Mouse (Mus musculus) heart, embryonic 13.5 days (tissue): Measurements from ENCODE around the gene Ppp1r9a. TPM values are rescaled to one million over a fixed set of nuclear protein-coding genes. Genes with fewer than 3 reads are reported as not detected.
A peak's percentile ranks its signal among the peaks of the same experiment; 100 is the strongest.

Source experiments
- ATAC-seq: fragments of 200-750 bp; cut with Nextera tagmentation; 2 replicates; pipeline ENCODE4 v1.8.0; 2017; ENCODE audit warnings: moderate TSS enrichment; ENCODE audit not compliant: insufficient number of reproducible peaks, low FRiP score, low TSS enrichment; ENCODE audit errors: extremely low read depth
- H3K27ac ChIP-seq: fragments of 300-500 bp; sonication (generic); replicated peaks from 2 replicates; pipeline ENCODE4 v1.5.1; 2015; ENCODE audit warnings: moderate library complexity, mild to moderate bottlenecking, inconsistent platforms
- H3K27me3 ChIP-seq: fragments of 300-500 bp; sonication (generic); replicated peaks from 2 replicates; pipeline ENCODE4 v1.6.1; 2015; ENCODE audit warnings: mild to moderate bottlenecking, inconsistent platforms
- H3K36me3 ChIP-seq: fragments of 300-500 bp; sonication (generic); 2 replicates; pipeline ENCODE4 v1.6.1; 2015; ENCODE audit warnings: mild to moderate bottlenecking, inconsistent platforms
- H3K4me1 ChIP-seq: fragments of 300-500 bp; sonication (generic); 2 replicates; pipeline ENCODE4 v1.6.1; 2015; ENCODE audit warnings: inconsistent platforms
- H3K4me2 ChIP-seq: fragments of 300-500 bp; sonication (generic); 2 replicates; pipeline ENCODE4 v1.6.1; 2015; ENCODE audit warnings: inconsistent platforms, mild to moderate bottlenecking, moderate library complexity
- H3K4me3 ChIP-seq: fragments of 300-500 bp; sonication (generic); 2 replicates; pipeline ENCODE4 v1.5.1; 2015; ENCODE audit warnings: moderate library complexity, mild to moderate bottlenecking, inconsistent platforms
- H3K9ac ChIP-seq: fragments of 300-500 bp; sonication (generic); 2 replicates; pipeline ENCODE4 v1.6.1; 2015; ENCODE audit warnings: inconsistent platforms, mild to moderate bottlenecking, moderate library complexity
- H3K9me3 ChIP-seq: fragments of 300-500 bp; sonication (generic); 2 replicates; pipeline ENCODE4 v1.6.1; 2016; ENCODE audit warnings: inconsistent platforms
- WGBS: fragments of 180-500 bp; shearing (Covaris S2); methylation state at CpG from one replicate; pipeline ENCODE4 v1.1.7; 2015; ENCODE audit warnings: mixed read lengths; 5-methylcytosine and 5-hydroxymethylcytosine counted together
- polyA plus RNA-seq: library from polyadenylated mRNA; unstranded; fragments of >200 nt; fragmentation: Nextera tagmentation; extraction: Ambion mirVana; gene quantifications from 2 replicates; pipeline ENCODE4 v1.2.1, GENCODE M21; 2015

Ppp1r9a gene
- polyA plus RNA-seq, 1 experiment from 2014 or later: 13.1 TPM

DNA sequence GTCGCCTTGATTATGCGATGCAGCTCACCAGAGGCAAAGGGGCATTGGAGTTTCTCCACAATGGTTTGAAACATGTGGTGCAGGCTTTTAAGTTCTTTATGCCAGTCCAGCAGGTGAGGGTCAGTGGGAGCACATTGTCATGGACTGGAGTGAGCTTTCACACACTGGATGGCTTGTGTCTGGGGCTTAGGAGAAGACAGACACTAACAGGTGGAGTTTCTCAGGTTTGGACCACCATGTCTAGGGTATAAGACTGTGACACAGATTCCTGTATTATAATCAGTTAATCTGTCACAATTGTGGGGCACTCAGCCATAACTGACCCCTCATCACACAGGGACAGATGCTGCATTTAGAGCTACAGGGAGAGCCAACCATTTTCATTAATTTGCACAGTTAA is 124.5 kb downstream of the Ppp1r9a start:
- H3K4me3 ChIP-seq: no peak overlapping the region
- no peak overlapping the region for H3K27ac ChIP-seq
- no peaks in the 10 kb centered on the region for H3K36me3 ChIP-seq
- H3K9me3 ChIP-seq: no peaks in the 10 kb centered on the region
- no peak overlapping the region for H3K9ac ChIP-seq
- peaks cover 26% of the 10 kb centered on the region for H3K4me1 ChIP-seq
- ATAC-seq: no peak
- H3K27me3 ChIP-seq: no peaks in the 10 kb centered on the region
- H3K4me2 ChIP-seq: no peak overlapping the region
- WGBS: 91% methylated on average over 2 of the region's 2 CpGs

DNA sequence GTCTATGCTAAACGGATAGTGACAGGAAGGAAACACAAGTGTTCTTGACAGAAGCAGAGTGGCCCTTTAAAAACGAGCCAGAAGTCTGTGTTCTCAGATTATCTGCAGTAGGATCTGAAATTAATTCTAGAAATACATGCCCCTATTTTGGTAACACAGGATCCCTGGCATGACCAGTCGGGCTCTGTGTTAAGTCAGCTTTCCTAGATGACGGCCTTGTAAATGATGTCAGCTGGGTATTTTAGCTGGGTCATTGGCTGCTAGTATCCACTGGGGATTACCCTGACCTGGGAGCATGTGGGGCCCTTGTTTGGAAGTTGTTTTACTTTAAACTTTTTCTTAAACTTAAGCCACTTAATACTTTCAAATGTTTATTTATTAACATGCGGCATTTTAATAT is 125.1 kb downstream of the Ppp1r9a start:
- no peak for ATAC-seq
- H3K9ac ChIP-seq: no peak overlapping the region
- WGBS: 39% methylated on average over 5 of the region's 5 CpGs

DNA sequence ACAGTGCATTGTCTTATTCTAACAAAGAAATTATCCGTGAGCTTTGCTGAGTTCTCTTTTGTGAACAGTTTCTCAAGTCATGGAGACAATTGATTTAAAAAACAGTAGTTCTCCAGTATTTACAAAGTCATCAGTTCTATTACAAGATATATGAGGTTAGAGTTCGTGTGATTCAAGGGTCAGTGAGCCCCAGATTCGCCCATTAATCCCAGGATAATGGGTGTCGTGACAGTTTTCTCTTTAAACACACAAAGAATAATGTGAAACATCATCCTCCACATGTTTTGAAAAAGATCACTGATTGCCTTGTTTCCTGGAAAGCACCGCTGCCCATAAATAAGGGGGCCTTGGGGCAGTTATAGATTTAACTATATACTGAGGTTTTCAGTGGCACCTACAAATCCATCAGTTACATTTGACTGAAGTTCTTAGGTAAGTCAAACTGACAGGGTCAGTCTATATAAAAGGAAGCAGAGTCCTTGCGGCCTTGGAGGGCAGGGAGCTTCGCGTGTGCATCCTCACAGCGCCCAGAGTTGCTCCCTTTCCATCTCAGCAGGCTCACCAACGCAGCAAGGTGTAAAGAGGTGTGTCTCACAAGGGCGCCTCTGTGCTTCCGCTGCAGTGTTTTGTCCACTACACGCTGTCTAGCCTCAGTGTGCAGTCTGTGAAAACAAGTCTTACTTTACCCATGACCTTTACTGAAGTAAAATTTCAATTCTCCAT is 126.6 kb downstream of the Ppp1r9a start:
- Histone ChIP-seq H3K36me3 (no peaks in the 10 kb centered on the region), H3K9ac (no peak overlapping the region), H3K4me3 (no peak overlapping the region), H3K4me1 (peaks cover 25% of the 10 kb centered on the region), H3K9me3 (no peaks in the 10 kb centered on the region), H3K27ac (no peak overlapping the region), H3K27me3 (no peaks in the 10 kb centered on the region), H3K4me2 (no peak overlapping the region)
- WGBS: 76% methylated on average over 13 of the region's 13 CpGs
- ATAC-seq: no peak

More for the DNA sequence above, 125.1 kb downstream of the Ppp1r9a start:
- Histone ChIP-seq H3K27me3 (no peaks in the 10 kb centered on the region), H3K4me2 (no peak overlapping the region), H3K9me3 (no peaks in the 10 kb centered on the region), H3K27ac (no peak overlapping the region), H3K4me3 (no peak overlapping the region), H3K4me1 (peaks cover 28% of the 10 kb centered on the region), H3K36me3 (no peaks in the 10 kb centered on the region)

DNA sequence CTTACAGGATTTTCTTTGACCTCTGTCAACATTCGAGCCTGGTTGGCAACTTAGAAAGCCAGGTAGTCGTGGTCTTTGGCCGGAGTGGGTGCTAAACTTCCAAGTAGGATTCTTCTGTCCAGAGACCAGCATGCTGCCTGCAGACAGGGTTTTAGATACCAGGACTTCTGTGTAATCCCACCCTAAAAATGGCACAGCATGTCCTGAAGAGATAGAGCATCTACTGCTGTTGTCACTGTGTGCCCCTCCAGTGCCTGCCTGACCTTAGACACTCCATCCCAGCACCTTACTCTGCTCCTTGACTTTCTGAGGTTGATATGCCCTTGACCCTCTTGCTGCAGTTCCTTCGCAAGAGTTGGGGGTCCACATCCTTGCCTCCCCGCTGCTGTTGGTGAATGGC is 127.2 kb downstream of the Ppp1r9a start:
- H3K36me3 ChIP-seq: no peaks in the 10 kb centered on the region
- H3K4me2 ChIP-seq: no peak overlapping the region
- no peaks in the 10 kb centered on the region for H3K9me3 ChIP-seq
- H3K4me1 ChIP-seq: peaks cover 25% of the 10 kb centered on the region
- WGBS: 78% methylated on average over 5 of the region's 5 CpGs
- ATAC-seq: no peak
- no peak overlapping the region for H3K9ac ChIP-seq
- no peak overlapping the region for H3K4me3 ChIP-seq
- H3K27ac ChIP-seq: no peak overlapping the region
- no peaks in the 10 kb centered on the region for H3K27me3 ChIP-seq

DNA sequence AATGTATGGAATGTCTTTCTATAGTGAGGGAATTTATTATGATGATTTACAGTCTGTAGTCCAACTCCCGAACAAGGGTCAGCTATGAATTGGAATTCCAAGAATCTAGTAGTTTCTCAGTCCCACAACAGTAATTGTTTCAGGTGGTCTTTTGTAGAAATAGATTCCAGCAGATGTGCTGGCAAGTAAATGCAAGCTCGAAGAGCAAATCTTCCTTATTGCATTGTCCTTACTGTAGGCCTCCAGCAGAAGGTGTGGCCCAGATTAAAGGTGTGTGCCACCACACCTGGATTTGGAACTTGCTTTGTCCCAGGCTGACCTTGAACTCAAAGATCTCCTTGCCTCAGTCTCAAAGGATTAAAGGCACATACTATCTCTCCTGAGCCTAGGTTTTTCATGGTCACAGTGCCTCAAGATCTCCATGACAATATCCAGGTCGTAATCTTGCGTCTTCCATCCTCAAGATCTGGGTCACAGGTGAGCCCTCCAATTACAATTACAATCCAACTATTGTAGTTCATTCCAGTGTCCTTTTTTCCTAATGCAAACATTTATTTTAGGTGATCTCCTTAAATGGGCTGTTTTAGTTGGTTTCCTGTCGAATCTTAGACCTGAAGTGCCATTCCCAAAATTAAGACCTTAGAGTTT is 130.4 kb downstream of the Ppp1r9a start:
- Histone ChIP-seq H3K4me2 (no peak overlapping the region), H3K9me3 (no peaks in the 10 kb centered on the region), H3K4me3 (no peak overlapping the region), H3K4me1 (peaks cover 31% of the 10 kb centered on the region), H3K9ac (no peak overlapping the region), H3K27ac (no peak overlapping the region), H3K36me3 (no peaks in the 10 kb centered on the region), H3K27me3 (no peaks in the 10 kb centered on the region)
- WGBS: 85% methylated on average over 5 of the region's 5 CpGs
- ATAC-seq: no peak

DNA sequence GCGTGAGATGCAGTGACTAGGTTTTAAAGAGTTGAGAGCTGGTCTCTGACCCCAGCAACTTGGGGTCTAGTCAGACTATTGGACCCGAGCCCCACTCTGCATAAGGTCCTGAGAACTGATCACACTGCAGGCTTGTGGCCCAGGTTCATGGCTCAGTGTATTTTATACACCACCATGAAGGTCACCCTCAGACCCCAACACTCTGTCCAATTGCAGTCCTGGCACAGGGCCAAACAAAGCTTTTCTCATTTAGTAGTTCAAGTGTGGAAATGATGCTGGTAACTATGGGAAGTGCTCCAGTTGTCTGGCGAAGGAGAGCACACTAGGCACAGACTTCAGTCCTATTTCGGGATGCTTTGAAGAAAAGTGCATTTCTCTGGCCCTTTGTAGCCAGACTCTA is 134.5 kb downstream of the Ppp1r9a start:
- peaks cover 26% of the 10 kb centered on the region for H3K4me1 ChIP-seq
- H3K4me2 ChIP-seq: no peak overlapping the region
- H3K27me3 ChIP-seq: no peaks in the 10 kb centered on the region
- H3K9me3 ChIP-seq: no peaks in the 10 kb centered on the region
- H3K36me3 ChIP-seq: no peaks in the 10 kb centered on the region
- H3K9ac ChIP-seq: no peak overlapping the region
- no peak for ATAC-seq
- 46% methylated on average over 4 of the region's 4 CpGs for WGBS
- peak overlapping the region; percentile 56 for H3K27ac ChIP-seq
- no peak overlapping the region for H3K4me3 ChIP-seq

DNA sequence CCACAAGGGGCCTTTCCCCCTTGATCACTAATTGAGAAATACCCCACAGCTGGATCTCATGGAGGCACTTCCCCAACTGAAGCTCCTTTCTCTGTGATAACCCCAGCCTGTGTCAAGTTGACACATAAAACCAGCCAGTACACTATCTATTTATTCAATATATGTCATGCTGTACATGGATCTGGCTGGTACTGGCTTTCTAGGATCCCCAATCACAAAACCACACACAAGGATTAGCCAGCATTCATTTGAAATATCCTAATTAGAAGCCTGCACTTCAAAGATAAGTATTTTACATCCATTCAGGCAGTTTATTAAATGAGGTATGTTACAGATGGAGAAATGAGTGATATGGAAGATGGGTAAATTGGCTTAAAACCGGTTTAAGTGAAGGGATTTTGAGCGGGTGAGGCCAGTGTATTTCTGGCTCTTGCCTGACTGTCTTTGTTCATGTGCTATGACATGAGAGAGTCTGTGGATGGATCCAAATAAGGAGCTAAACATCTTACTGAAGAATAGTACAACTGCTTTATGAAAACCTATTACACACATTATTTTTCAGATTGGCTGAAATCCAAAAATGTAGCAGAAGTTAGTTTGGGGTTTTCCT is 135.5 kb downstream of the Ppp1r9a start:
- H3K4me2 ChIP-seq: no peak overlapping the region
- H3K9ac ChIP-seq: no peak overlapping the region
- H3K4me1 ChIP-seq: peaks cover 23% of the 10 kb centered on the region
- H3K27ac ChIP-seq: 0 out of 2 replicates have a peak overlapping the region, but pooled peaks have one; percentile 20
- no peak for ATAC-seq
- WGBS: 69% methylated on average over 2 of the region's 2 CpGs
- no peaks in the 10 kb centered on the region for H3K9me3 ChIP-seq
- H3K36me3 ChIP-seq: no peaks in the 10 kb centered on the region
- H3K4me3 ChIP-seq: no peak overlapping the region
- H3K27me3 ChIP-seq: no peaks in the 10 kb centered on the region

DNA sequence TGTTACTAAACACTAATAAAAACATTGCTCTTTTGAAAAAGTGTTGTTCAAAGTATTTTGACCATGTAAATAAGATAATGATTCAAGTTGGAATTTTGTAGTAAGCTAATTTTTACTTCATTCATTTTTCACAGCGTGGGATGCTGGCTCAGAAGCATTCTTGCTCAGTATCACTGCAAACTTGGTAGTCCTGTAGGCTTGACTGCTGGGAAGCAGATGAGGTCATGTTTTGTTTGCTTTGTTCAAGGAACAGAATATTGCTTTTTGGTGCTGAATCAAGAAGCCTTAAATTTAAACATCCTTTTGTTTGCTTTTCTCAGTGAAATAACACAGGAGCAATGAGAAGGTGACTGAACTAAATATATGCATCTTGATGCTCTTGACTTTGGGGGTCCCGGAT is 136.6 kb downstream of the Ppp1r9a start:
- no peaks in the 10 kb centered on the region for H3K36me3 ChIP-seq
- WGBS: 61% methylated on average over 2 of the region's 2 CpGs
- no peak for ATAC-seq
- no peak overlapping the region for H3K4me2 ChIP-seq
- H3K9ac ChIP-seq: no peak overlapping the region
- H3K27me3 ChIP-seq: no peaks in the 10 kb centered on the region
- no peaks in the 10 kb centered on the region for H3K9me3 ChIP-seq
- H3K27ac ChIP-seq: no peak overlapping the region
- H3K4me3 ChIP-seq: no peak overlapping the region
- peaks cover 23% of the 10 kb centered on the region for H3K4me1 ChIP-seq

DNA sequence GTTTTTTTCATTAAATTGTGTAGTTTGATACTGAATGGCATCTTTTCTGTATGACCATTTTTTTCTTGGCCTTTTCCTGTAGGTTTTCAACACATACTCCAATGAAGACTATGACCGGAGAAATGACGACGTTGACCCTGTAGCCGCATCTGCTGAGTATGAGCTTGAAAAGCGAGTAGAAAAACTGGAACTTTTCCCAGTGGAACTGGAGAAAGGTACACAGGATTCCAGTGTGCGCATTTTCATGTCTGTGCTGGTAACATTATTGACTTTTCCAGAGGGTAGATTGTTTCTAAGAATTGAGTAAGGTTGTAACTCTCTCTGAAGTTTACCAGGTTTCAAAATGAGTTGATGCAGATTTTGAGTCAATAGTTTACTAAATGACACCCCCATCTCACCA is 143.1 kb downstream of the Ppp1r9a start:
- Histone ChIP-seq H3K36me3 (0 out of 2 replicates have a peak, but pooled peaks cover 13% of the 10 kb centered on the region), H3K4me2 (no peak overlapping the region), H3K9me3 (no peaks in the 10 kb centered on the region), H3K4me3 (no peak overlapping the region), H3K27me3 (no peaks in the 10 kb centered on the region), H3K4me1 (peaks cover 6% of the 10 kb centered on the region; the same call in 1 of the 2 replicates), H3K27ac (no peak overlapping the region), H3K9ac (no peak overlapping the region)
- ATAC-seq: no peak
- WGBS: 89% methylated on average over 6 of the region's 6 CpGs

DNA sequence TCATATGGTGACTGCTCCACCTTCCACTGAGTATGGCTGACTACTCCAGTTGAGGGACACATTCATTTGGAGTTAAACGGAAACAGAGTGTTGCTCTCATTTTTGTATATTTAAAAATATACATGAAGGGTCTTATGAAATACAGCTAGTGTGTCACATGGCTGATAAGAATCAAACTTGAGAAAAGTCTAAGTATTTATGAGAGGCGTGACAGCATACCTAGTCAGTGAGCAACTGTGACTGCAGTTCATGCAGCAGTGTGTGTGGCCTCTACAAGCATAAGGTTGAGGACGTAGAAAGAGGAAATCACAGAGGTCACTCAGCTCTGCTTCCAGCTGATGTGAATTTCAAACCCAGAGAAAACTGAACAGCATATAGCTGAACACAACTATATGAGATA is 145.3 kb downstream of the Ppp1r9a start:
- Histone ChIP-seq H3K36me3 (0 out of 2 replicates have a peak, but pooled peaks cover 13% of the 10 kb centered on the region), H3K27me3 (no peaks in the 10 kb centered on the region), H3K9me3 (no peaks in the 10 kb centered on the region), H3K4me2 (no peak overlapping the region), H3K4me3 (no peak overlapping the region), H3K9ac (no peak overlapping the region), H3K27ac (no peak overlapping the region), H3K4me1 (peaks cover 6% of the 10 kb centered on the region; the same call in 1 of the 2 replicates)
- ATAC-seq: no peak
- 80% methylated on average over 3 of the region's 3 CpGs for WGBS

DNA sequence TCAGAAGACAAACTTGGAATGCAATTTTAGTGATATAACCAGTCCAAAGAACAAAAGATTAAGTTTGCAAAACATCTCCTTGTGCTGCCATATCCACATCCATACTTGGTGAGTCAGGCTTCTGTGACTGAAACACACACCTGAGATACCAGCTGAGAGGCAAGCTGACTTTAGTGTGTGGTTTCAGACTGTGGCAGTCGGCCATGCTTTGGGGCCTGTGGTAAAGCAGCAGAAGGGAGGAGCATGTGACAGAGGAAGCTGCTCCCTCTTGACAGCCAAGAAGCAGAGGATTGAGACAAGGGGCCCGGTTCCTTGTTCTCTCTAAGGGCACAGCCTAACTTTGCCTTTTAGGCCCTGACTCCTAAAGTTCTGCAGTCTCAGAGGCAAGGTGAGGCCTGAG is 149.6 kb downstream of the Ppp1r9a start:
- Histone ChIP-seq H3K9ac (no peak overlapping the region), H3K9me3 (no peaks in the 10 kb centered on the region), H3K27ac (no peak overlapping the region), H3K4me2 (no peak overlapping the region), H3K4me3 (no peak overlapping the region), H3K36me3 (0 out of 2 replicates have a peak, but pooled peaks cover under 1% of the 10 kb centered on the region), H3K27me3 (no peaks in the 10 kb centered on the region), H3K4me1 (peaks cover 4% of the 10 kb centered on the region; the same call in 1 of the 2 replicates)
- ATAC-seq: no peak
- WGBS: 65% methylated on average over 2 of the region's 2 CpGs
